Mouse (Mus musculus) adrenal gland, adult 18-20 months (tissue): Measurements from ENCODE around the gene Trmt13. TPM values are rescaled to one million over a fixed set of nuclear protein-coding genes. Genes with fewer than 3 reads are reported as not detected.
A peak's percentile ranks its signal among the peaks of the same experiment; 100 is the strongest.

ENCODE experiments used
- DNase-seq, 2 experiments: peaks; one replicate each; pipeline ENCODE4 v3.0.0; 2021 to 2022; ENCODE audit warnings: low spot score in 2 of 2
- total RNA-seq, 2 experiments: library from RNA; stranded (reverse); gene quantifications; 1 replicate in 1 of 2; 2 replicates in 1 of 2; pipeline ENCODE4 v1.2.3; 2021

The Trmt13 gene
- total RNA-seq, 2 experiments from 2014 or later, result 10.2 to 12.7 TPM

GRCm38 (mm10) chr3:116634853-116635252 lies 20.5 kb upstream of the Trmt13 start:
- DNase-seq, result no peak

GRCm38 (mm10) chr3:116634091-116634490 lies 19.7 kb upstream of the Trmt13 start:
- DNase-seq, result no peak

GRCm38 (mm10) chr3:116632971-116633370 lies 18.6 kb upstream of the Trmt13 start:
- DNase-seq, result no peak

- DNase-seq, result no peak
Observed at GRCm38 (mm10) chr3:116631459-116631858, 17.1 kb upstream of the Trmt13 start.

- no peak for DNase-seq
Observed at GRCm38 (mm10) chr3:116622641-116623040, 8.3 kb upstream of the Trmt13 start.

GRCm38 (mm10) chr3:116620636-116621370 lies 6.4 kb upstream of the Trmt13 start:
- DNase-seq, result no peak

- no peak for DNase-seq
Observed at GRCm38 (mm10) chr3:116618855-116619254, 4.5 kb upstream of the Trmt13 start.

- no peak for DNase-seq
Observed at GRCm38 (mm10) chr3:116615318-116616068, 1.1 kb upstream of the Trmt13 start.

- DNase-seq, result no peak
Observed at GRCm38 (mm10) chr3:116604570-116604969, 9.8 kb downstream of the Trmt13 start.

GRCm38 (mm10) chr3:116601781-116602180 lies 12.6 kb downstream of the Trmt13 start:
- DNase-seq, result no peak

- no peak for DNase-seq
Observed at GRCm38 (mm10) chr3:116601005-116601404, 13.4 kb downstream of the Trmt13 start.

- no peak for DNase-seq
Observed at GRCm38 (mm10) chr3:116599705-116600104, 14.7 kb downstream of the Trmt13 start.

- no peak for DNase-seq
Observed at GRCm38 (mm10) chr3:116595603-116595991, 18.8 kb downstream of the Trmt13 start.

GRCm38 (mm10) chr3:116594728-116595602 lies 19.4 kb downstream of the Trmt13 start, which contains the start of gene Sass6:
Gene Sass6, plus strand, starts transcription at chr3:116594982.
- peak; percentile 97 to 98 for DNase-seq

- DNase-seq, result no peak
Observed at GRCm38 (mm10) chr3:116594076-116594727, 20.2 kb downstream of the Trmt13 start.

GRCm38 (mm10) chr3:116582201-116582600 lies 32.2 kb downstream of the Trmt13 start:
- no peak for DNase-seq

GRCm38 (mm10) chr3:116577286-116577685 lies 37.1 kb downstream of the Trmt13 start:
- no peak for DNase-seq

GRCm38 (mm10) chr3:116570628-116571027 lies 43.8 kb downstream of the Trmt13 start:
- no peak for DNase-seq

GRCm38 (mm10) chr3:116563095-116563492 lies 51.3 kb downstream of the Trmt13 start:
- DNase-seq, result no peak

- DNase-seq, result no peak
Observed at GRCm38 (mm10) chr3:116562408-116563094, 51.8 kb downstream of the Trmt13 start, which contains the start of gene Lrrc39. Gene Lrrc39, plus strand, starts transcription at chr3:116562973.
